Mouse (Mus musculus): ENCODE results near the gene Bmp2k. TPM values are rescaled to one million over a fixed set of nuclear protein-coding genes. Genes with fewer than 3 reads are reported as not detected.

Bmp2k gene
- total RNA-seq, 2 experiments from 2014 or later = 9.6 to 12.9 TPM

DNA sequence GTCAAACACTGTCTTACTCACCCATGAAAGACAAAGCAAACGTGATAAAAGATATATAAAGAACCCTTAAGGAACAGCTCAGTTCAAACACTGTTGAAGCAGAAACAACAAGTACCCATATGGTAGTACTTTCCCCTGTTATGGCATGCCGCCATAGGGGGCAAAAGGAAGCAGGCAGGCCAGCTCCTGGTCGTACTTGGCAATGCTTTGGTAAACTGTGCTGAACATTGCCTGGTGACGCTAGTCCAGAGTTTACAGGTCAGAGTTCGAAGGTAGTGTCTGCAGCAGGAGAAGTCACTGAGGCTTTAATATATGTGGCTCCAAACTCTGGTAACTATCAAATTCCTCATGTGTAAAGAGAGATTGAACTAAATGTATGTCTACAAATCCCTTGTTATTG lies 81.2 kb downstream of the Bmp2k start:
- Histone ChIP-seq H3K27ac (no peak overlapping the region), H3K4me3 (no peak overlapping the region)
- intact Hi-C loops (cut with DNase I) = no loop called here
- TF ChIP-seq CTCF (IDR thresholded peaks at IDR 0.05) = no peak
- DNase-seq = no peak

DNA sequence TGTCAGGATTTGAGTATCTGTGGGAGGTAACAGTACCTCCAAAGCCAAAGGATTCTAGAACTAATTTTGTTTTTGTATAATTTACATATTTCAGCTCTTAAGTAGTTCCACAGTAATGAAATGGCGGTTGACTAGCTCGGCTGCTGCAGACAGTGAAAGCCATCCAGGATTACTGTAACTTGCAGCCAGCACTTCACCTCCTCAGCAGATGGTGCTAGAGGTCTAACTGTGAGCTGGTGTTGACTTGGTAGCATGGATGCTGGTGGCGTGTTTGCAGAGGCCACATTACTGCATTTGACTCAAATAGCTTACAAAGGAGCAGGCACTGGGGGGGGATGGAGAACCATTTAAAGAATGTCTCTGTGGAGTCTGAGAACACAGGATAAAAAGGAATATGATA lies 84.0 kb downstream of the Bmp2k start:
- Histone ChIP-seq H3K4me3 (no peak overlapping the region), H3K27ac (no peak overlapping the region)
- TF ChIP-seq CTCF (IDR thresholded peaks at IDR 0.05) = peak; percentile 32
- DNase-seq = no peak
- intact Hi-C loops (cut with DNase I) = no loop called here

DNA sequence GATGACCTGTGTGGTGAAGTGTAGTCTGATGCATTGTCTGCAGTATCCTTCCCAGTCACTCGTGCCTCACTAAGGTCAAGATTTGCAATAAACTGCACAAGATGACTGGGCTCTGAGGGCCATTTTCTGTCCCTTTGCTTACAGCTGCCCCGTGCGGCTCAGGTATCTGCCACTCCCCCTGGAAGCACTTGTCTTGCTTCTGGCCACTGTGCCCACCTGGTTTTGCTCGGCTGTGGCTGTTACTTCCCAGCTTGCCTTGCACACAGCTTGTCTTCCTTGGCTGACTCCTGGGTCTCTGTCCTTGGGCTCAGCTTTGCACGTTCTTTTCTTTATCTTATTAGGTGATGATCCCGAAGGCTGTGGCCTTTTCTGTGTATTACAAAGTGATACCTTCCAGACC lies 86.2 kb downstream of the Bmp2k start:
- intact Hi-C loops (cut with DNase I) = no loop called here

DNA sequence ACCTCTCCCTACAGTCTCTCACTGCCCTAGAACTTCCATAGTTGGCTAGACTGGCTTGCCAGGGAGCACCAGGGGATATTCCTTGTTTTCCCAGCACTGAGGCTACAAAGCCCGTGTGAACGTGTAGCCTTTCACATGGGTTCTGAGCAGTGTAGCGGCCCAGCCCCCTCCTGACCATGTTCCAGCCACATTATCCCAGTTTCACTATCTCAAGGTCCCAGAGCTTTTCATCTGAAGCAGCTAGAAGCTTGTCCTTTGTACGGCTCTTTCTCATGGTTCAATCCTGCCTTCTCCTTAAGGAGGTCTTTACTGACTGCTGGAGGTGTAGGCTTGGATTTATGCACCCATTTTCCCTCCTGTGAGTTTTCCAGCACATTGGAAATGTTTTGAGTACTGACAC lies 87.1 kb downstream of the Bmp2k start:
- intact Hi-C loops (cut with DNase I) = no loop called here
- TF ChIP-seq CTCF (IDR thresholded peaks at IDR 0.05) = no peak
- H3K4me3 ChIP-seq = no peak overlapping the region
- no peak for DNase-seq
- H3K27ac ChIP-seq = no peak overlapping the region

More for the DNA sequence above, 86.2 kb downstream of the Bmp2k start:
- no peak for DNase-seq
- TF ChIP-seq CTCF (IDR thresholded peaks at IDR 0.05) = no peak
- no peak overlapping the region for H3K4me3 ChIP-seq
- no peak overlapping the region for H3K27ac ChIP-seq

DNA sequence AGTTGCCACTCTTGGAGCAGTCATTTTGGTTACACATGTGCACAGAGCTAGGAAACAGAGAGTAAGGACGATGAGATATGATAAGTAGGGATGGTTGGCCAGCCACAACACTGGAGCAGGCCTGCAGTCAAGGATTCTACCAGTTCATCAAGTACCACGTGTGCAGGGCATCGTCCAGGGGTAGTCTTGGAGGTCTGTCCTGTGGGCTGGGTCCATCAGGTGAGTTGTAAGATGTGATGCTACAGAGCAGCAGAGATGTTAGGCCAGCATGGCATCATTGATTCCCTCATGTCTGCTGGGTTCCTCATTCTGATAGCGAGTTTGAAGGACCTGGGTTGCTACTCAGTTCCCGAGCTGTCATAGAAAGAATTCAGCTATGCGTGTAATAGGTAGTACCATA lies 87.6 kb downstream of the Bmp2k start:
- TF ChIP-seq CTCF (IDR thresholded peaks at IDR 0.05) = no peak
- intact Hi-C loops (cut with DNase I) = no loop called here
- no peak overlapping the region for H3K4me3 ChIP-seq
- H3K27ac ChIP-seq = no peak overlapping the region
- no peak for DNase-seq

DNA sequence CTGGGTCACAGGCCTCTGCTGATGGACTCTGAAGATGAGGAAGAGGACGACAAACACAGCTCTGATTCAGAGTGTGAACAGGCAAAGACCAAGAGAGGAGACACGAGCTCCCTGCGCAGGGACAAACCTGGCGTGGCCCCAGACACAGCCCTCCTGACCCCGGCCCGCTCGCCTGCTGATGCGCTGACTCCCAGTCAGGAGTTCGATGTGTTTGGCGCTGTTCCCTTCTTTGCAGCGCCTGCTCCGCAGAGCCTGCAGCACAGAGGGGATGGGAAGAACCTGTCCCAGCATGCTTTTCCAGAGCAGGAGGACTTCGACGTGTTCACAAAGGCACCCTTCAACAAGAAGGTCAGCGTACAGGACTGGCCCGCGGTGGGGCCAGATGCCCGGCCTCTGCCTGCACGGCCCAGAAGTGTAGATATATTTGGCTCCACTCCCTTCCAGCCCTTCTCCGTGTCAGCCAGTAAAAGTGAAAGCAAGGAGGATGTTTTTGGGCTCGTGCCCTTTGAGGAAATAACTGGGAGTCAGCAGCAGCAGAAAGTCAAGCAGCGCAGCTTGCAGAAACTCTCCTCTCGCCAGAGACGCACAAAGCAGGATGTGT lies 89.6 kb downstream of the Bmp2k start:
- peak; percentile 37 for DNase-seq
- no peak for TF ChIP-seq CTCF (IDR thresholded peaks at IDR 0.05)
- intact Hi-C loops (cut with DNase I) = no loop called here
- no peak overlapping the region for H3K27ac ChIP-seq
- H3K4me3 ChIP-seq = peak overlapping the region; percentile 31

DNA sequence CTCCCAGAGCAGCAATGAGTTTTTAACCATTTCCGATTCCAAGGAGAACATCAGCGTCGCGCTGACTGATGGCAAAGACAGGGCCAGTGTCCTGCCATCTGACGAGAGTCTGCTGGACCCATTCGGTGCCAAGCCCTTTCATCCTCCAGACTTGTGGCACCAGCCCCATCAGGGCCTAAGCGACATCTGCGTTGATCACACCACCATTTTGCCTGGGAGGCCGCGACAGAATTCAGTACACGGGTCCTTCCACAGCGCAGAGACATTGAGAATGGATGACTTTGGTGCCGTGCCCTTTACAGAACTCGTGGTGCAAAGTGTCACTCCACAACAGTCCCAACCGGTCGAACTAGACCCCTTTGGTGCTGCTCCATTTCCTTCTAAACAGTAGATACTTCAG lies 90.3 kb downstream of the Bmp2k start:
- no peak for TF ChIP-seq CTCF (IDR thresholded peaks at IDR 0.05)
- H3K4me3 ChIP-seq = peak overlapping the region; percentile 31; the same call in 1 of the 2 replicates
- intact Hi-C loops (cut with DNase I) = no loop called here
- no peak overlapping the region for H3K27ac ChIP-seq
- no peak for DNase-seq

DNA sequence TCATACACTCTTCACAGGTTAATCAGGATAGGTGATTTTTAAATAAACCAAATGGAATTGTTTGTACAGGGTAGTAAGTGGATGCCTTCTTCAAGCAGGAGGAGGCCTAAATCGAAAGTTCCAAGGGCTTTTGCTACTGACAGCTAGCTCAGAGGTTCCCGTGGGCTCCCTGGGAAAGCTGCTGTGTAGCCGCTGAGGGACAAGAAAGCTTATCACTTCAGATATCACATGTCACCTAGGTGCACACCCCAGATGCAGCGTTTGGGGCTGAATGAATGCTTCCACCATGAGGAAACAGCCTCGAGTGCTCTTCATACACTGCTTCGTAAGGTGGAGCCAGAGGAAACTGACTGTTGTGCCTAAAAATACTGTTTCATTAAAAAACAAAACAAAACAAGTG lies 90.7 kb downstream of the Bmp2k start:
- intact Hi-C loops (cut with DNase I) = no loop called here
- TF ChIP-seq CTCF (IDR thresholded peaks at IDR 0.05) = no peak
- no peak overlapping the region for H3K4me3 ChIP-seq
- no peak for DNase-seq
- H3K27ac ChIP-seq = no peak overlapping the region

DNA sequence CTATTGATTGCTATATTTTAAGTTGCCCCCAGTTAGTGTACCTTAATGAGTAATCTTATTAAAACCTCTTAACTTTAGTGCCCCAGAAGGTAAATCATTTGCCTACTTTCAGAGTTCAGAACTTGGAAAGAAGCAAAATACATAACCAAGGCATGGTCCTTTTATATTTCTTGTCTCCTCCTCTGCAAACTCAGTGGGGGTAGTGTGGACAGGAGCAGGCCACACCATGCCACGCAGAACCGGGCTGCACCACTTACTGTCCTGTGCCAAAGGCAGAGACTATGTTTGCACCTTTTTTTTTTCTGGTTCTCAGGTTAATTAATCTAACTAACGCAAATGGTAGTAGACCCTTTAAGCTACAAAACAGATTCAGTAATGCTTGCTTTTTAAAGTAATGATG lies 91.9 kb downstream of the Bmp2k start:
- no peak for TF ChIP-seq CTCF (IDR thresholded peaks at IDR 0.05)
- no peak overlapping the region for H3K27ac ChIP-seq
- H3K4me3 ChIP-seq = no peak overlapping the region
- intact Hi-C loops (cut with DNase I) = no loop called here
- no peak for DNase-seq

DNA sequence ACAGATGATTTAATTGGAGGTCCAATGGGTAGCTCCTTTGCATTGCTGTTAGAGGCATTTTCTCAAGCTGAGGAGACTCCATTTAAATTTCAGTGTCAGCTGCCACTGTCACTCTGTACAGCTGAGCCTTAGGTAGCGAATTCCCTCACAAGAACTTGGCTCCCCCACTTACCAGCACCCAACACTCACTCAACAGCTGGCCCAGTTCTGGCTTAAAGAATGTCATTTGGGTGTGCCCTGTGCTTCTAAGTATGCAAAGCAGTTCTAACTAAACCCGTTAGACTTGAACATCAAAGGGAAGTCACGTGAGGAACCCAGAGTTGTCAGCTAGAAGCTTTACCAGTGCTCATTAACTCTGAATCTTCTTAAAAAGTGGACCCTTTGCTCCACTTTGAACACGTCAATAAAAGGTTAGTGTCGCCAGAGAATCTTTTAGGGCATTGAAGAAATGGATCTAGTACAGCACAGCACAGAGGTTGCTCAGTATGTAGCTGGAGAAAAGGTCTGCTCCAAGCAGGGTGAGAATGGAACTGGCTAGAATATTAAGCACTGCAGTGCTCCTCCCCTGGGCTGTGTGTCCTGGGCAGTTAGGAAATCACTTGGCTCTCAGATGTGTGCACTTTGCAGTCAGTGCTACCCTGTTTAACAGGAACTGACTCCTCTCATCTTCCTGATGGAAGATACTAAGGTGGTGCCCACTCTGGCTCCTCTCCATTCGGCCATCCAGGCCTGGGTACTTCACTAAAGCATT lies 92.7 kb downstream of the Bmp2k start:
- H3K27ac ChIP-seq = no peak overlapping the region
- no peak for DNase-seq
- intact Hi-C loops (cut with DNase I) = no loop called here
- no peak overlapping the region for H3K4me3 ChIP-seq
- no peak for TF ChIP-seq CTCF (IDR thresholded peaks at IDR 0.05)

DNA sequence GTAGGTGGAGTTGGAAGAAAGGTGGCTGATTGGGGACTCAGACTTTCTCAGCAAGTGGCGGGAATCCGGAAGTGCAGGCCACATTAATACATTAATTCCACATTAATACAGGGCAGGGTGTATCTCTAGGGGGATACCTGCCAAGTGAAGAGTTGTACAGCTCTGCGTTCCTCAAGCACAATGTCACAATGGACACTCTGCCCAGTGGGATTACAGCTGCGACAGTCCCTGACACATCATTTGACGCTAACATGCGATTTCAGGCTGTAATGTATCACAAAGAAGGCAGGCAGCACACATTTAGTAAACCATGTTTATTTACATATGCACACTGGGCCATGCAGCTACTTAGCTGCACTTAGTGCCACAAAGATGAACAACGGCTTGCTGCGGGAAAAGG lies 95.5 kb downstream of the Bmp2k start:
- intact Hi-C loops (cut with DNase I) = no loop called here
- TF ChIP-seq CTCF (IDR thresholded peaks at IDR 0.05) = no peak
- Histone ChIP-seq H3K27ac (no peak overlapping the region), H3K4me3 (no peak overlapping the region)
- DNase-seq = no peak

DNA sequence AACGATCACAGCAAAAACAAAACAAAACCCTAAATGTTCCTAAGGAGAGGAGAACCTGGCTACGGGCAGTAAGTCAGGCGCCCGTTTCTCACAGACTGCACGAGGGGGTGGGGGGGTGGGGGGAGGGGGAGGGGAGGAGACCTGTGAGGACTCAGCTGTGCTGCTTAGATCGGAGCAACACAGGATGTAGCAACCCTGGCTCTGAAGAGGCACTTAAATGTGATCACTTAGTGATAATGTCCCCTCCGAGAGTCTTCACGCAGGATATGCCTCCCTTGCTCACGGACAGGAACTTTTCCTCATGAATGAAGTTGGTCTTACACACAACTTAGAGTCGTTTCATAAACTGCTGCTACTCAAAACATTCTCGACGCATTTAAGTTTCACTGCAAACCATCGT lies 97.8 kb downstream of the Bmp2k start:
- Histone ChIP-seq H3K4me3 (no peak overlapping the region), H3K27ac (no peak overlapping the region)
- no peak for DNase-seq
- no peak for TF ChIP-seq CTCF (IDR thresholded peaks at IDR 0.05)
- intact Hi-C loops (cut with DNase I) = no loop called here

DNA sequence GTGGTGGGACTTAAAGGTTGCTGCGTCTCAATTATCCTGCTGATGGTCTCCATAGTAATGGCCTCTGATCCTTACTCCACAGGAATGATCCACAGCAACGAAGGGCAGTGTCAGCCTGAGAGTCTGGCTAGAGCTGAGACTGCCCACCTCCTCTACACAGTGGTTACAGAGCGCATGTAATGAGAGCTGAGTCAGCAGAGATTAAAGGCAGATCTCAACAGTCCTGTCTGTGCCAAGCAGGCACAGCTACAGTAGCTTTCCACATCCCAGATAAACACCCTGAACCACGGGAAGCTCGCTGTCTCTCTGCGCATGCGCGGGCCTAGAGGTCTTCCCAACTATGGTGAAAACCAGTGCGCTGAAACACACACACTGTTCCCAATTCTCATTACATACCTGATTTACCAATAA lies 100.1 kb downstream of the Bmp2k start:
- no peak for TF ChIP-seq CTCF (IDR thresholded peaks at IDR 0.05)
- H3K4me3 ChIP-seq = no peak overlapping the region
- H3K27ac ChIP-seq = no peak overlapping the region
- intact Hi-C loops (cut with DNase I) = no loop called here
- no peak for DNase-seq

DNA sequence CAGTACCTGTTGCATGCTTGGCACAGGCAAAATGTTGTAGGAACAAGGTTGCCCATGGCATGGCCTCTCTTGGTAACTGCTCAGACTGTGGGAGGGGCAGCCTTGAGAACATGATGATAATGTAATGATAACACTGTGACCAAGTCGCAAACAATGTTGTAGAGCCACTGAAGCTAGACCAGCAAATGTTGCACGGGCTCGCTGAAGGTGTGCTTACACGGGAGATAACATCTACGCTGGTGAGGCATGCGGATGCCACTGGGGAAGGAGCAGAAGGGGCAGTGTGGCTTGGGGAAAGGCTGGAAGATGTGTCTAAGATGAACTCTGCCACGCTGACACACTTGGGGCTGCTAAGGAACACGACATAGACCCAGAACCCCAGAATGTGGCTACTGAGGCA lies 102.5 kb downstream of the Bmp2k start:
- Histone ChIP-seq H3K4me3 (no peak overlapping the region), H3K27ac (no peak overlapping the region)
- TF ChIP-seq CTCF (IDR thresholded peaks at IDR 0.05) = no peak
- DNase-seq = no peak
- intact Hi-C loops (cut with DNase I) = no loop called here

Measured in gastrocnemius, adult 2 months (tissue).